Mouse (Mus musculus): Measurements from ENCODE around the gene Ppp1r2.

GRCm38 (mm10) chr16:31318418-31318817 lies 43.3 kb upstream of the Ppp1r2 start:
- no peak for TF ChIP-seq POLR2A (IDR thresholded peaks at IDR 0.05; ENCODE audit: borderline replicate concordance, extremely low read depth, insufficient read depth, insufficient read length, poor library complexity, severe bottlenecking)
- no peak for TF ChIP-seq CTCF (IDR thresholded peaks at IDR 0.05; ENCODE audit: borderline replicate concordance, extremely low read depth, insufficient read depth, insufficient read length)
